Mouse (Mus musculus): Measurements from ENCODE around the gene Cda.

GRCm38 (mm10) chr4:138333135-138333534 is 34.7 kb downstream of the Cda start:
- TF ChIP-seq POLR2A (IDR thresholded peaks at IDR 0.05; ENCODE audit: borderline replicate concordance, low read depth, low read length) = no peak
- no peak for TF ChIP-seq CTCF (IDR thresholded peaks at IDR 0.05; ENCODE audit: low read depth, low read length)
